14 mouse cellular contexts compared by ENCODE assay signal in the genomic region with DNA sequence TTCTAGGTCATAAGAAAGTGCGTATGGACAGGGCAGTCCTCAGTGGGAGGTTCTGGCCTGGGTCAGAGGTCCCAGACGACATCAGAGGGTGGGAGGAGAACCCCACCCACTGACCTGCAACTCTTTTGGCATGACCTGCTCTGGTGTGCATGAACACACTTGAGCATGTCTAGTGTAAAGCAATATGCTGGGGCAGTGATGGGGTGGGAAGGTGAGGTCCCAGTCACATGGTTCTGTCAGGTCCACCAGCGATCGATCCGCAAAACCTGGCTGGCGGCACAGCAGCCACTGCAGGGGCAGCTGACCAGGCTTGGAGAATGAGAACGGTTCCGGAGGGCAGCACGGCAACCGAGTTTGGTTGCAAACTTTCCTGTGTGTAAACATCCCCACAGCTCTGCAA. TPM values are rescaled to one million over a fixed set of nuclear protein-coding genes. Genes with fewer than 3 reads are reported as not detected.
DNase-seq lines count a peak whose midpoint lies in the region; ATAC-seq lines count a peak whose summit lies in the region.
"Had no signal": no experiment of that assay in that cellular context is flagged by ENCODE, and none has a peak within 500 bp of the region (broad histone marks: within the 10 kb centered on the region; RNA-seq: fewer than 3 reads in every experiment).

No protein-coding gene starts in this region.

- peak overlapping the region; percentile 98 for H3K4me2 ChIP-seq in midbrain, embryonic 14.5 days (ENCODE audit: low read length)
- H3K4me2 ChIP-seq in hindbrain, embryonic 14.5 days (replicated peaks): peak overlapping the region; percentile 94
- peak overlapping the region; percentile 90 for H3K4me2 ChIP-seq in neural tube, embryonic 15.5 days
- H3K4me2 ChIP-seq: liver, embryonic 15.5 days had no signal

- WGBS in midbrain, embryonic 14.5 days: 82% methylated on average over 10 of the region's 10 CpGs
- WGBS in midbrain, embryonic 10.5 days: 73% methylated on average over 10 of the region's 10 CpGs
- WGBS in hindbrain, embryonic 14.5 days: 74% methylated on average over 10 of the region's 10 CpGs
- 82% methylated on average over 10 of the region's 10 CpGs for WGBS in neural tube, embryonic 15.5 days

- H3K4me1 ChIP-seq in midbrain, embryonic 14.5 days (ENCODE audit: control insufficient read depth, insufficient read depth, low read length): peaks cover 61% of the 10 kb centered on the region
- peaks cover 75% of the 10 kb centered on the region for H3K4me1 ChIP-seq in midbrain, embryonic 10.5 days
- peaks cover 51% of the 10 kb centered on the region for H3K4me1 ChIP-seq in hindbrain, embryonic 14.5 days (replicated peaks; ENCODE audit: control insufficient read depth, insufficient read depth, low read length)
- H3K4me1 ChIP-seq in neural tube, embryonic 15.5 days: peaks cover 59% of the 10 kb centered on the region

- H3K27me3 ChIP-seq in midbrain, embryonic 14.5 days (ENCODE audit: control insufficient read depth, insufficient read depth, low read length): no peaks in the 10 kb centered on the region
- H3K27me3 ChIP-seq in midbrain, embryonic 10.5 days (ENCODE audit: low read depth, poor library complexity, severe bottlenecking): peaks cover 76% of the 10 kb centered on the region
- no peaks in the 10 kb centered on the region for H3K27me3 ChIP-seq in hindbrain, embryonic 14.5 days (ENCODE audit: control insufficient read depth, insufficient read depth, low read length)
- H3K27me3 ChIP-seq in neural tube, embryonic 15.5 days (replicated peaks): no peaks in the 10 kb centered on the region
- H3K27me3 ChIP-seq: Patski had no signal

- H3K27ac ChIP-seq in midbrain, embryonic 14.5 days (replicated peaks; ENCODE audit: low read depth, low read length): 0 out of 2 replicates have a peak overlapping the region, but pooled peaks have one; percentile 87
- no peak overlapping the region for H3K27ac ChIP-seq in midbrain, embryonic 10.5 days (replicated peaks)
- H3K27ac ChIP-seq in hindbrain, embryonic 14.5 days: no peak overlapping the region; the same call in 1 of the 2 replicates
- peak overlapping the region; percentile 81; the same call in 1 of the 2 replicates for H3K27ac ChIP-seq in neural tube, embryonic 15.5 days (replicated peaks)
- H3K27ac ChIP-seq: liver, embryonic 15.5 days had no signal

- peaks cover 31% of the 10 kb centered on the region for H3K36me3 ChIP-seq in midbrain, embryonic 14.5 days (ENCODE audit: control insufficient read depth, insufficient read depth, low read length)
- H3K36me3 ChIP-seq in midbrain, embryonic 10.5 days: peaks cover 27% of the 10 kb centered on the region
- peaks cover 26% of the 10 kb centered on the region for H3K36me3 ChIP-seq in hindbrain, embryonic 14.5 days (replicated peaks; ENCODE audit: control insufficient read depth, insufficient read depth)
- H3K36me3 ChIP-seq in neural tube, embryonic 15.5 days: no peaks in the 10 kb centered on the region; the same call in 1 of the 2 replicates

- no peaks in the 10 kb centered on the region for H3K9me3 ChIP-seq in midbrain, embryonic 14.5 days (ENCODE audit: control insufficient read depth, low read length)
- no peaks in the 10 kb centered on the region for H3K9me3 ChIP-seq in midbrain, embryonic 10.5 days (replicated peaks)
- no peaks in the 10 kb centered on the region for H3K9me3 ChIP-seq in hindbrain, embryonic 14.5 days (ENCODE audit: control insufficient read depth, low read length)
- H3K9me3 ChIP-seq in neural tube, embryonic 15.5 days (replicated peaks): no peaks in the 10 kb centered on the region
- H3K9me3 ChIP-seq: liver, embryonic 15.5 days had no signal

- DNase-seq in cerebellum, adult 8-10 months: peak; percentile 38
- DNase-seq in cerebellum, postnatal 4 days (ENCODE audit: low spot score in 2 of 2): no peak
- DNase-seq in midbrain, embryonic 14.5 days: no peak
- no peak for DNase-seq in midbrain, embryonic 10.5 days (ENCODE audit: low spot score)
- DNase-seq in hindbrain, embryonic 14.5 days (ENCODE audit: low spot score): no peak
- DNase-seq in retina, postnatal 1 day: no peak
- DNase-seq in embryo, embryonic 9.5 days (ENCODE audit: extremely low spot score): no peak
- DNase-seq: heart, adult 11 months; kidney, adult 9 months; lung, postnatal 10 days; thymus, postnatal 4 days had no signal

- peak overlapping the region; percentile 47 for H3K9ac ChIP-seq in midbrain, embryonic 14.5 days (replicated peaks; ENCODE audit: low read length)
- H3K9ac ChIP-seq in hindbrain, embryonic 14.5 days: peak overlapping the region; percentile 100
- 0 out of 2 replicates have a peak overlapping the region, but pooled peaks have one; percentile 28 for H3K9ac ChIP-seq in neural tube, embryonic 15.5 days (replicated peaks)
- H3K9ac ChIP-seq: liver, embryonic 15.5 days had no signal

- peak overlapping the region; percentile 90 for H3K4me3 ChIP-seq in midbrain, embryonic 14.5 days (replicated peaks; ENCODE audit: low read depth, low read length)
- no peak overlapping the region for H3K4me3 ChIP-seq in midbrain, embryonic 10.5 days
- peak overlapping the region; percentile 90 for H3K4me3 ChIP-seq in hindbrain, embryonic 14.5 days (replicated peaks; ENCODE audit: low read length)
- peak overlapping the region; percentile 12; the same call in 1 of the 2 replicates for H3K4me3 ChIP-seq in neural tube, embryonic 15.5 days (replicated peaks)
- H3K4me3 ChIP-seq: liver, embryonic 15.5 days had no signal

- no peak for ATAC-seq in midbrain, embryonic 14.5 days (ENCODE audit: low FRiP score, low TSS enrichment)
- ATAC-seq in hindbrain, embryonic 14.5 days (ENCODE audit: low FRiP score): no peak
- ATAC-seq in neural tube, embryonic 15.5 days (ENCODE audit: low FRiP score): no peak
- ATAC-seq: Patski had no signal

RNA-seq across cellular contexts. Expression of a gene that starts 5.5 kb away (rescaled TPM):
- polyA plus RNA-seq in midbrain, embryonic 14.5 days (2014; fragmentation: Nextera tagmentation; extraction: Ambion mirVana): 103 and 134 TPM in 2 replicates
- 5.2 and 11.2 TPM in 2 replicates for polyA plus RNA-seq in midbrain, embryonic 10.5 days (2016; fragmentation: Nextera tagmentation; extraction: Ambion mirVana)
- 90.1 and 92.7 TPM in 2 replicates for polyA plus RNA-seq in hindbrain, embryonic 14.5 days (2014; fragmentation: Nextera tagmentation; extraction: Ambion mirVana)
- 69.6 and 82.7 TPM in 2 replicates for polyA plus RNA-seq in neural tube, embryonic 15.5 days (2015; fragmentation: Nextera tagmentation; extraction: Ambion mirVana)

RNA-seq across cellular contexts. Expression of a gene that starts 53.9 kb away (rescaled TPM):
- polyA plus RNA-seq in midbrain, embryonic 14.5 days (2014; fragmentation: Nextera tagmentation; extraction: Ambion mirVana): 266 and 299 TPM in 2 replicates
- 400 and 418 TPM in 2 replicates for polyA plus RNA-seq in midbrain, embryonic 10.5 days (2016; fragmentation: Nextera tagmentation; extraction: Ambion mirVana)
- polyA plus RNA-seq in hindbrain, embryonic 14.5 days (2014; fragmentation: Nextera tagmentation; extraction: Ambion mirVana): 256 and 266 TPM in 2 replicates
- polyA plus RNA-seq in neural tube, embryonic 15.5 days (2015; fragmentation: Nextera tagmentation; extraction: Ambion mirVana): 271 and 274 TPM in 2 replicates

Comparison
In these comparisons a context has a peak if more than half of its experiments do, and no peak if none do; other contexts are left out.
1. H3K27ac ChIP-seq: peak in midbrain, embryonic 14.5 days (single experiment) and neural tube, embryonic 15.5 days (single experiment); none in midbrain, embryonic 10.5 days (single experiment) and hindbrain, embryonic 14.5 days (single experiment).
2. H3K9ac ChIP-seq: peak in every context shown above with its lines; median percentile 100 in hindbrain, embryonic 14.5 days; 47 in midbrain, embryonic 14.5 days; 28 in neural tube, embryonic 15.5 days.
3. Peak in every context shown above with its lines, with median percentiles within 50 percentile points of each other: H3K4me2 ChIP-seq.